7 mouse cellular contexts compared by ENCODE assay signal in genomic region chr10:71302490-71302889, GRCm38 (mm10). TPM values are rescaled to one million over a fixed set of nuclear protein-coding genes. Genes with fewer than 3 reads are reported as not detected.
A peak's percentile ranks its signal among the peaks of the same experiment; 100 is the strongest.
DNase-seq lines count a peak whose midpoint lies in the region; ATAC-seq and TF ChIP-seq lines count a peak whose summit lies in the region.

No protein-coding gene starts in this region.

- H3K79me2 ChIP-seq in MEL (ENCODE audit: control insufficient read depth, insufficient read depth, low read length, poor library complexity), result no peaks in the 10 kb centered on the region

- no peak overlapping the region for H3K9ac ChIP-seq in kidney, embryonic 15.5 days
- no peak overlapping the region for H3K9ac ChIP-seq in MEL (ENCODE audit: control insufficient read depth, low read depth, low read length, poor library complexity, severe bottlenecking)

- WGBS in kidney, adult 2 months, result 18% methylated on average over 5 of the region's 5 CpGs
- WGBS in kidney, embryonic 15.5 days, result 27% methylated on average over 5 of the region's 5 CpGs

- ATAC-seq in kidney, embryonic 15.5 days (replicated peaks; ENCODE audit: low FRiP score), result no peak
- ATAC-seq in granulocyte monocyte progenitor cell, adult 5-6 weeks (replicated peaks; ENCODE audit: poor library complexity, severe bottlenecking), result peak; percentile 52
- peak; percentile 54; the same call in 1 of the 2 replicates for ATAC-seq in neutrophil, adult 5-6 weeks (ENCODE audit: extremely low read depth, insufficient number of reproducible peaks, low FRiP score, poor library complexity, severe bottlenecking)
- ATAC-seq in monocyte, adult 5-6 weeks (replicated peaks; ENCODE audit: insufficient number of reproducible peaks, low FRiP score, low TSS enrichment, poor library complexity, severe bottlenecking), result no peak

- H3K4me2 ChIP-seq in kidney, embryonic 15.5 days, result no peak overlapping the region

- no peak for TF ChIP-seq POLR2A in kidney, adult 2 months (IDR thresholded peaks at IDR 0.05; ENCODE audit: low read depth, low read length)
- no peak for TF ChIP-seq POLR2A in MEL (IDR thresholded peaks at IDR 0.05; ENCODE audit: control insufficient read depth in 1 of 2, insufficient read depth in 1 of 2, low read depth in 1 of 2, low read length in 2 of 2, poor library complexity in 1 of 2)

- peak; percentile 57 for TF ChIP-seq CTCF in kidney, adult 2 months (conservative IDR thresholded peaks at IDR 0.05; ENCODE audit: insufficient read depth, insufficient read length, low read depth, low read length)
- TF ChIP-seq CTCF in MEL (IDR thresholded peaks at IDR 0.05 in 2 of 3, conservative IDR thresholded peaks at IDR 0.05 in 1 of 3; ENCODE audit: control insufficient read depth in 1 of 3, insufficient read depth in 1 of 3, low read depth in 2 of 3, low read length in 3 of 3, poor library complexity in 1 of 3, severe bottlenecking in 1 of 3), result peak in 2 of 3 experiments; percentile 19 to 44; a peak in 3 of 6 replicates

- DNase-seq in kidney, adult 2 months, result peak; percentile 55
- peak; percentile 45 for DNase-seq in MEL (ENCODE audit: low read depth, low spot score)
- no peak for DNase-seq in frontal cortex, postnatal 14 days (ENCODE audit: low spot score in 2 of 2)

- H3K9me3 ChIP-seq in kidney, embryonic 15.5 days (replicated peaks), result no peaks in the 10 kb centered on the region
- H3K9me3 ChIP-seq in MEL (replicated peaks; ENCODE audit: insufficient read depth, low read length), result no peaks in the 10 kb centered on the region

- no peak for TF ChIP-seq RAD21 in MEL (IDR thresholded peaks at IDR 0.05; ENCODE audit: low read depth, low read length)

- no peak for TF ChIP-seq EP300 in MEL (IDR thresholded peaks at IDR 0.05; ENCODE audit: low read depth in 1 of 2, low read length in 2 of 2)

- no peaks in the 10 kb centered on the region for H3K27me3 ChIP-seq in kidney, adult 2 months (replicated peaks; ENCODE audit: control insufficient read depth, insufficient read depth, low read length)
- 0 out of 2 replicates have a peak, but pooled peaks cover 4% of the 10 kb centered on the region for H3K27me3 ChIP-seq in kidney, embryonic 15.5 days
- peaks cover 0 to 2% of the 10 kb centered on the region in 2 experiments; a peak in 1 of 4 replicates for H3K27me3 ChIP-seq in MEL (ENCODE audit: control insufficient read depth in 1 of 2, insufficient read depth in 2 of 2, low read length in 2 of 2)

- H3K4me1 ChIP-seq in kidney, adult 2 months (ENCODE audit: control insufficient read depth, insufficient read depth, low read length), result no peaks in the 10 kb centered on the region; the same call in 1 of the 2 replicates
- peaks cover 3% of the 10 kb centered on the region; the same call in 1 of the 2 replicates for H3K4me1 ChIP-seq in kidney, embryonic 15.5 days
- no peaks in the 10 kb centered on the region for H3K4me1 ChIP-seq in MEL (ENCODE audit: control insufficient read depth in 1 of 2, insufficient read depth in 2 of 2, low read length in 2 of 2)

- no peak overlapping the region for H3K4me3 ChIP-seq in kidney, adult 2 months (ENCODE audit: insufficient read depth, low read depth, low read length)
- no peak overlapping the region for H3K4me3 ChIP-seq in kidney, embryonic 15.5 days (replicated peaks)
- H3K4me3 ChIP-seq in MEL (ENCODE audit: control insufficient read depth in 1 of 2, insufficient read depth in 1 of 2, low read depth in 2 of 2, low read length in 2 of 2), result no peak overlapping the region

- no peak overlapping the region for H3K27ac ChIP-seq in kidney, adult 2 months (ENCODE audit: insufficient read depth, low read depth, low read length)
- no peak overlapping the region for H3K27ac ChIP-seq in kidney, embryonic 15.5 days
- no peak overlapping the region for H3K27ac ChIP-seq in MEL (ENCODE audit: control insufficient read depth, low read depth, low read length)

- no peaks in the 10 kb centered on the region for H3K36me3 ChIP-seq in kidney, adult 2 months (ENCODE audit: control insufficient read depth, insufficient read depth, low read length)
- no peaks in the 10 kb centered on the region for H3K36me3 ChIP-seq in kidney, embryonic 15.5 days
- no peaks in the 10 kb centered on the region; a peak in 1 of 4 replicates for H3K36me3 ChIP-seq in MEL (ENCODE audit: control insufficient read depth in 1 of 2, insufficient read depth in 2 of 2, low read length in 2 of 2)

TF ChIP-seq in MEL, 35 proteins besides CTCF, POLR2A, EP300 and RAD21:
- no peak for TF ChIP-seq MAX (IDR thresholded peaks at IDR 0.05; ENCODE audit: low read length)

RNA-seq across cellular contexts. Expression of gene Ube2d1, which starts 17.4 kb away (rescaled TPM):
- 23.8 and 26.7 TPM in 2 replicates for polyA plus RNA-seq in kidney, adult 2 months (2012; rRNA removed)
- 60.5 and 62.8 TPM in 2 replicates for polyA plus RNA-seq in kidney, embryonic 15.5 days (2015; fragmentation: Nextera tagmentation; extraction: Ambion mirVana)
- total RNA-seq in MEL (2012; rRNA removed), result 2.4 and 2.9 TPM in 2 replicates
- 10 to 100 TPM in 1 of 2 experiments, not detected in 1; 16.5 TPM for polyA plus RNA-seq in MEL (2012; ENCODE audit: insufficient read depth in 1 of 2, insufficient read length in 2 of 2, low read depth in 1 of 2, low replicate concordance in 2 of 2, missing spikeins in 1 of 2)
- 40.5 and 61.7 TPM in 2 replicates for total RNA-seq in granulocyte monocyte progenitor cell, adult 5-6 weeks (2014; fragmentation: Nextera tagmentation)
- total RNA-seq in granulocyte monocyte progenitor cell, adult 5-6 weeks (2017), result 11.2 and 15.2 TPM in 2 replicates
- 60.8 and 66.4 TPM in 2 replicates for total RNA-seq in neutrophil, adult 5-6 weeks (2017)
- 19.4 to 37.4 TPM (median 31.1 TPM) in 3 replicates for total RNA-seq in monocyte, adult 5-6 weeks (2017)

RNA-seq across cellular contexts. Expression of gene Cisd1, which starts 42.3 kb away (rescaled TPM):
- polyA plus RNA-seq in kidney, adult 2 months (2012; rRNA removed), result 299 and 319 TPM in 2 replicates
- 131 and 136 TPM in 2 replicates for polyA plus RNA-seq in kidney, embryonic 15.5 days (2015; fragmentation: Nextera tagmentation; extraction: Ambion mirVana)
- 109 and 117 TPM in 2 replicates for total RNA-seq in MEL (2012; rRNA removed)
- 100 to 1,000 TPM in 1 of 2 experiments, not detected in 1; 108 TPM for polyA plus RNA-seq in MEL (2012; ENCODE audit: insufficient read depth in 1 of 2, insufficient read length in 2 of 2, low read depth in 1 of 2, low replicate concordance in 2 of 2, missing spikeins in 1 of 2)
- total RNA-seq in granulocyte monocyte progenitor cell, adult 5-6 weeks (2014; fragmentation: Nextera tagmentation), result 33.2 and 35.9 TPM in 2 replicates
- total RNA-seq in granulocyte monocyte progenitor cell, adult 5-6 weeks (2017), result 12.7 and 13.5 TPM in 2 replicates
- total RNA-seq in neutrophil, adult 5-6 weeks (2017), result 3.3 and 4.7 TPM in 2 replicates
- total RNA-seq in monocyte, adult 5-6 weeks (2017), result 7.3 to 9.7 TPM (median 9.0 TPM) in 3 replicates

RNA-seq across cellular contexts. Expression of gene Ipmk, which starts 45.1 kb away (rescaled TPM):
- polyA plus RNA-seq in kidney, adult 2 months (2012; rRNA removed), result 31.1 and 34.6 TPM in 2 replicates
- 14.3 and 18.6 TPM in 2 replicates for polyA plus RNA-seq in kidney, embryonic 15.5 days (2015; fragmentation: Nextera tagmentation; extraction: Ambion mirVana)
- 21.0 and 21.9 TPM in 2 replicates for total RNA-seq in MEL (2012; rRNA removed)
- polyA plus RNA-seq in MEL (2012; ENCODE audit: insufficient read depth in 1 of 2, insufficient read length in 2 of 2, low read depth in 1 of 2, low replicate concordance in 2 of 2, missing spikeins in 1 of 2), result 10 to 100 TPM in 1 of 2 experiments, not detected in 1; 36.7 TPM
- 20.5 and 25.2 TPM in 2 replicates for total RNA-seq in granulocyte monocyte progenitor cell, adult 5-6 weeks (2014; fragmentation: Nextera tagmentation)
- total RNA-seq in granulocyte monocyte progenitor cell, adult 5-6 weeks (2017), result 24.4 and 28.6 TPM in 2 replicates
- total RNA-seq in neutrophil, adult 5-6 weeks (2017), result 39.9 and 41.0 TPM in 2 replicates
- 30.9 to 36.9 TPM (median 31.1 TPM) in 3 replicates for total RNA-seq in monocyte, adult 5-6 weeks (2017)

Comparison
In these comparisons a context has a peak if more than half of its experiments do, and no peak if none do; other contexts are left out.
1. DNase-seq: peak in kidney, adult 2 months (single experiment) and MEL (single experiment); none in frontal cortex, postnatal 14 days (0 of 2).
2. ATAC-seq: peak in granulocyte monocyte progenitor cell, adult 5-6 weeks (single experiment) and neutrophil, adult 5-6 weeks (single experiment); none in kidney, embryonic 15.5 days (single experiment) and monocyte, adult 5-6 weeks (single experiment).